Mouse (Mus musculus) liver, embryonic 14.5 days (tissue): ENCODE data around the gene Efna3.

Experiments
- CTCF ChIP-seq: IDR thresholded peaks from 2 replicates; pipeline ENCODE4 v1.5.1; 2016; ENCODE audit warnings: antibody characterized with exemption, low read depth, control low read depth
- EP300 ChIP-seq: IDR thresholded peaks from 2 replicates; pipeline ENCODE4 v1.6.1; 2016; ENCODE audit warnings: antibody characterized with exemption, low read depth

- TF ChIP-seq CTCF (no peak), EP300 (no peak)
These were observed 19.0 kb upstream of the Efna3 start for GRCm38 (mm10) chr3:89341794-89342193.
